Mouse (Mus musculus): ENCODE measurements around the gene Map2k2.

- TF ChIP-seq POLR2A (IDR thresholded peaks at IDR 0.05; ENCODE audit: extremely low read depth, insufficient read depth, low read length), result no peak
- TF ChIP-seq CTCF (IDR thresholded peaks at IDR 0.05; ENCODE audit: extremely low read depth, insufficient read depth, low read length), result no peak
These were observed 38.2 kb downstream of the Map2k2 start for GRCm38 (mm10) chr10:81143845-81144437.
